Comparison of ENCODE assay signal across 9 mouse cellular contexts in genomic region chr16:34924937-34925618, GRCm38 (mm10).
DNase-seq lines count a peak whose midpoint lies in the region; ATAC-seq and TF ChIP-seq lines count a peak whose summit lies in the region.
"Had no signal": no experiment of that assay in that cellular context is flagged by ENCODE, and none has a peak within 500 bp of the region (broad histone marks: within the 10 kb centered on the region; RNA-seq: fewer than 3 reads in every experiment).

No protein-coding gene starts in this region.

- H3K27ac ChIP-seq in hindbrain, postnatal 0 days = no peak overlapping the region
- no peak overlapping the region for H3K27ac ChIP-seq in hindbrain, embryonic 13.5 days
- peak overlapping the region; percentile 84 for H3K27ac ChIP-seq in gastrocnemius, adult 2 months
- H3K27ac ChIP-seq in intestine, embryonic 16.5 days (ENCODE audit: low read length) = peak overlapping the region; percentile 82

- H3K36me3 ChIP-seq in hindbrain, postnatal 0 days (ENCODE audit: insufficient read depth, low read length) = no peaks in the 10 kb centered on the region
- no peaks in the 10 kb centered on the region for H3K36me3 ChIP-seq in hindbrain, embryonic 13.5 days
- no peaks in the 10 kb centered on the region for H3K36me3 ChIP-seq in intestine, embryonic 16.5 days (ENCODE audit: control insufficient read depth, insufficient read depth, low read length)

- intact Hi-C loops in gastrocnemius, adult 2 months (cut with DNase I) = no loop called here

- ATAC-seq in hindbrain, postnatal 0 days = 0 out of 2 replicates have a peak, but pooled peaks have one; percentile 18
- ATAC-seq in hindbrain, embryonic 13.5 days (ENCODE audit: low FRiP score) = no peak
- ATAC-seq in intestine, embryonic 16.5 days = peak; percentile 13

- no peak overlapping the region for H3K4me2 ChIP-seq in hindbrain, postnatal 0 days (ENCODE audit: low read depth, low read length)
- no peak overlapping the region for H3K4me2 ChIP-seq in hindbrain, embryonic 13.5 days
- H3K4me2 ChIP-seq in intestine, embryonic 16.5 days (ENCODE audit: low read depth, low read length) = peak overlapping the region; percentile 51

- no peaks in the 10 kb centered on the region for H3K27me3 ChIP-seq in hindbrain, postnatal 0 days (ENCODE audit: insufficient read depth, low read length)
- 0 out of 2 replicates have a peak, but pooled peaks cover 3% of the 10 kb centered on the region for H3K27me3 ChIP-seq in hindbrain, embryonic 13.5 days
- H3K27me3 ChIP-seq in intestine, embryonic 16.5 days (replicated peaks; ENCODE audit: control insufficient read depth, insufficient read depth, low read length) = no peaks in the 10 kb centered on the region

- no peaks in the 10 kb centered on the region for H3K9me3 ChIP-seq in hindbrain, postnatal 0 days (ENCODE audit: low read length)
- H3K9me3 ChIP-seq in hindbrain, embryonic 13.5 days = no peaks in the 10 kb centered on the region
- no peaks in the 10 kb centered on the region for H3K9me3 ChIP-seq in intestine, embryonic 16.5 days (ENCODE audit: control insufficient read depth, low read length)

- H3K4me3 ChIP-seq in hindbrain, postnatal 0 days (ENCODE audit: low read length) = no peak overlapping the region
- H3K4me3 ChIP-seq in hindbrain, embryonic 13.5 days = no peak overlapping the region
- H3K4me3 ChIP-seq in gastrocnemius, adult 2 months = peak overlapping the region; percentile 63
- peak overlapping the region; percentile 16 for H3K4me3 ChIP-seq in intestine, embryonic 16.5 days (ENCODE audit: low read length)
- H3K4me3 ChIP-seq in lung, adult 2 months (replicated peaks; ENCODE audit: extremely low read depth, low read depth, low read length) = no peak overlapping the region
- H3K4me3 ChIP-seq: erythroblast, embryonic 14.5 days had no signal

- H3K4me1 ChIP-seq in hindbrain, postnatal 0 days (ENCODE audit: insufficient read depth, low read length) = no peaks in the 10 kb centered on the region; the same call in 1 of the 2 replicates
- H3K4me1 ChIP-seq in hindbrain, embryonic 13.5 days (replicated peaks) = peaks cover 12% of the 10 kb centered on the region; the same call in 1 of the 2 replicates
- peaks cover 65% of the 10 kb centered on the region for H3K4me1 ChIP-seq in intestine, embryonic 16.5 days (ENCODE audit: control insufficient read depth, insufficient read depth, low read length)
- H3K4me1 ChIP-seq in lung, adult 2 months (ENCODE audit: control insufficient read depth, insufficient read depth, low read length) = peaks cover 40% of the 10 kb centered on the region

- no peak for TF ChIP-seq POLR2A in lung, adult 2 months (IDR thresholded peaks at IDR 0.05; ENCODE audit: borderline replicate concordance, extremely low read depth, low read depth, low read length)

- WGBS in hindbrain, postnatal 0 days = 72% methylated on average over 6 of the region's 6 CpGs
- WGBS in hindbrain, embryonic 13.5 days = 74% methylated on average over 6 of the region's 6 CpGs
- WGBS in intestine, embryonic 16.5 days = 48% methylated on average over 6 of the region's 6 CpGs
- 31% methylated on average over 6 of the region's 6 CpGs for WGBS in lung, adult 2 months

- TF ChIP-seq CTCF in hindbrain, postnatal 0 days (IDR thresholded peaks at IDR 0.05; ENCODE audit: low read depth) = no peak
- TF ChIP-seq CTCF in gastrocnemius, adult 2 months (IDR thresholded peaks at IDR 0.05) = no peak
- no peak for TF ChIP-seq CTCF in lung, adult 2 months (IDR thresholded peaks at IDR 0.05; ENCODE audit: insufficient read depth, low read length)

- H3K9ac ChIP-seq in hindbrain, postnatal 0 days (replicated peaks; ENCODE audit: low read length) = no peak overlapping the region
- no peak overlapping the region for H3K9ac ChIP-seq in hindbrain, embryonic 13.5 days
- H3K9ac ChIP-seq in intestine, embryonic 16.5 days (ENCODE audit: low read depth, low read length) = peak overlapping the region; percentile 49

- DNase-seq in hindbrain, postnatal 0 days (ENCODE audit: low spot score) = no peak
- DNase-seq in gastrocnemius, adult 2 months = peak; percentile 79
- peak; percentile 74 for DNase-seq in lung, adult 2 months
- DNase-seq in layer of hippocampus, adult 9-10 months (ENCODE audit: low spot score) = no peak
- DNase-seq in spleen, postnatal 10 days (ENCODE audit: low spot score in 2 of 2) = no peak
- no peak for DNase-seq in layer of hippocampus, adult 11-12 months (ENCODE audit: low spot score)

Comparison
In these comparisons a context has a peak if more than half of its experiments do, and no peak if none do; other contexts are left out.
1. DNase-seq: peak in gastrocnemius, adult 2 months (single experiment) and lung, adult 2 months (single experiment); none in hindbrain, postnatal 0 days (single experiment), layer of hippocampus, adult 9-10 months (single experiment), spleen, postnatal 10 days (0 of 2) and layer of hippocampus, adult 11-12 months (single experiment).
2. H3K27ac ChIP-seq: peak in gastrocnemius, adult 2 months (single experiment) and intestine, embryonic 16.5 days (single experiment); none in hindbrain, postnatal 0 days (single experiment) and hindbrain, embryonic 13.5 days (single experiment).
3. H3K4me3 ChIP-seq: peak in gastrocnemius, adult 2 months (single experiment) and intestine, embryonic 16.5 days (single experiment); none in hindbrain, postnatal 0 days (single experiment), hindbrain, embryonic 13.5 days (single experiment) and lung, adult 2 months (single experiment).